Mouse (Mus musculus) small intestine, adult 2 months (tissue): Measurements from ENCODE around the gene Doc2g. TPM values are rescaled to one million over a fixed set of nuclear protein-coding genes. Genes with fewer than 3 reads are reported as not detected.
"Not testable (repeated sequence)": the region's sequence is repeated elsewhere in the genome, so short reads cannot be mapped to it uniquely, and the experiment has no call there.

Experiments used
- H3K27ac ChIP-seq: fragments of 200-500 bp; 2 replicates; pipeline ENCODE4 v1.5.1; 2012; ENCODE audit warnings: low read depth, low read length, control low read depth, inconsistent platforms; ENCODE audit not compliant: insufficient read depth
- H3K27me3 ChIP-seq: fragments of 200-500 bp; 2 replicates; pipeline ENCODE4 v1.6.1; 2012; ENCODE audit warnings: mild to moderate bottlenecking, moderate library complexity, low read length, inconsistent platforms; ENCODE audit not compliant: control insufficient read depth, insufficient read depth
- H3K36me3 ChIP-seq: fragments of 200-500 bp; 2 replicates; pipeline ENCODE4 v1.6.1; 2012; ENCODE audit warnings: mild to moderate bottlenecking, low read length, control low read depth, inconsistent platforms; ENCODE audit not compliant: control insufficient read depth, insufficient read depth
- H3K4me1 ChIP-seq: fragments of 200-500 bp; 2 replicates; pipeline ENCODE4 v1.6.1; 2012; ENCODE audit warnings: low read length, inconsistent platforms, mixed read lengths; ENCODE audit not compliant: control insufficient read depth, insufficient read depth, insufficient read length
- H3K4me3 ChIP-seq: fragments of 200-500 bp; 2 replicates; pipeline ENCODE4 v1.5.1; 2012; ENCODE audit warnings: low read depth, mild to moderate bottlenecking, control low read depth, inconsistent platforms, low read length, moderate library complexity
- CTCF ChIP-seq: fragments of 200-500 bp; IDR thresholded peaks from 2 replicates; pipeline ENCODE4 v1.5.1; 2012; ENCODE audit warnings: low read depth, mild to moderate bottlenecking, control low read depth, inconsistent platforms, low read length, moderate library complexity, mixed read lengths; ENCODE audit not compliant: insufficient replicate concordance, insufficient read length; ENCODE audit errors: extremely low read depth
- POLR2A ChIP-seq: fragments of 200-500 bp; IDR thresholded peaks from 2 replicates; pipeline ENCODE4 v1.6.1; 2012; ENCODE audit warnings: low read depth, mild to moderate bottlenecking, control low read depth, inconsistent platforms, low read length, moderate library complexity
- WGBS: fragments of 180-500 bp; shearing (Covaris S2); methylation state at CpG from one replicate; pipeline ENCODE4 v1.1.7; 2018; 5-methylcytosine and 5-hydroxymethylcytosine counted together
- polyA plus RNA-seq: library from polyadenylated mRNA; depleted of rRNA; stranded (reverse); fragments of >200 nt; gene quantifications from 2 replicates; pipeline ENCODE4 v1.2.3, GENCODE M21; 2012

The Doc2g gene
- polyA plus RNA-seq, 1 experiment, result 8.2 TPM

GRCm38 (mm10) chr19:4045966-4046865 lies 43.1 kb downstream of the Doc2g start, which contains the start of gene Gstp2:
Gstp2 (minus strand) TSS chr19:4046023.
- H3K4me1 ChIP-seq, result peaks cover 13% of the 10 kb centered on the region
- peak within 1 kb of the TSS; percentile 98 for H3K27ac ChIP-seq
- peak within 1 kb of the TSS; percentile 19 for H3K4me3 ChIP-seq
- 8% methylated on average over 16 of the region's 16 CpGs for WGBS
- no peaks in the 10 kb centered on the region for H3K27me3 ChIP-seq
- TF ChIP-seq CTCF (peak; percentile 41; the same call in 1 of the 2 replicates), POLR2A (no peak)
- no peaks in the 10 kb centered on the region for H3K36me3 ChIP-seq

DNA sequence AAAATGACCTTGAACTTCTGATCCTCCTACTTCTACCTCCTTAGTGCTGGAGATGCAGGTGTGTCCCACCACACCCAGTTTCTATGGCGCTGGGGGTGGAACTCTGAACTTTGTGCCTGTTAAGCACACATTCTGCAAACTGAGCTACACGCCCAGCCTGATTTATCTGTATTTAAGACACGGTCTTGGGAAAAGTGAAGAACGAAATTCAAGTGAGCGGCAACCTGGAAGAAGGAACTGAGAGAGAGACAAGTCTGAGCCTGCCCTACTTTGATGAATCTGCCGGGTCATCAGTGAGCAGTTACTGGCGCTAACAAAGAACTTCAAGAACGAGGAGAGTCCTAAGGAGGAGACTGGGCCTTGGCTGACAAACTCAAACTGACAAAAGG lies 43.7 kb downstream of the Doc2g start:
- H3K27ac ChIP-seq, result peak overlapping the region; percentile 98
- WGBS, result 28% methylated on average over 8 of the region's 8 CpGs
- H3K4me1 ChIP-seq, result peaks cover 12% of the 10 kb centered on the region
- H3K27me3 ChIP-seq, result no peaks in the 10 kb centered on the region
- H3K36me3 ChIP-seq, result no peaks in the 10 kb centered on the region
- H3K4me3 ChIP-seq, result peak overlapping the region; percentile 30; the same call in 1 of the 2 replicates
- TF ChIP-seq CTCF (no peak), POLR2A (no peak)

- Histone ChIP-seq H3K36me3 (no peaks in the 10 kb centered on the region), H3K27me3 (no peaks in the 10 kb centered on the region), H3K4me1 (peaks cover 8% of the 10 kb centered on the region), H3K27ac (peak overlapping the region; percentile 98), H3K4me3 (peak overlapping the region; percentile 17; the same call in 1 of the 2 replicates)
- 18% methylated on average over 4 of the region's 4 CpGs for WGBS
- TF ChIP-seq CTCF (peak; percentile 85; the same call in 1 of the 2 replicates), POLR2A (no peak)
Observed at GRCm38 (mm10) chr19:4047859-4048258, 44.7 kb downstream of the Doc2g start.

- H3K27ac ChIP-seq, result not testable (repeated sequence)
Observed at GRCm38 (mm10) chr19:4049069-4049468, 46.0 kb downstream of the Doc2g start.

GRCm38 (mm10) chr19:4051016-4051415 lies 47.9 kb downstream of the Doc2g start:
- no peak overlapping the region for H3K27ac ChIP-seq
- WGBS, result 96% methylated on average over 5 of the region's 5 CpGs
- TF ChIP-seq POLR2A (no peak), CTCF (no peak)
- peaks cover 15% of the 10 kb centered on the region for H3K4me1 ChIP-seq
- no peak overlapping the region for H3K4me3 ChIP-seq
- no peaks in the 10 kb centered on the region for H3K36me3 ChIP-seq
- H3K27me3 ChIP-seq, result no peaks in the 10 kb centered on the region

More at GRCm38 (mm10) chr19:4049069-4049468, 46.0 kb downstream of the Doc2g start:
- H3K27me3 ChIP-seq, H3K36me3 ChIP-seq, H3K4me1 ChIP-seq, H3K4me3 ChIP-seq: not testable (repeated sequence)
- 86% methylated on average over 5 of the region's 5 CpGs for WGBS
- TF ChIP-seq CTCF, result peak; percentile 38; the same call in 1 of the 2 replicates

DNA sequence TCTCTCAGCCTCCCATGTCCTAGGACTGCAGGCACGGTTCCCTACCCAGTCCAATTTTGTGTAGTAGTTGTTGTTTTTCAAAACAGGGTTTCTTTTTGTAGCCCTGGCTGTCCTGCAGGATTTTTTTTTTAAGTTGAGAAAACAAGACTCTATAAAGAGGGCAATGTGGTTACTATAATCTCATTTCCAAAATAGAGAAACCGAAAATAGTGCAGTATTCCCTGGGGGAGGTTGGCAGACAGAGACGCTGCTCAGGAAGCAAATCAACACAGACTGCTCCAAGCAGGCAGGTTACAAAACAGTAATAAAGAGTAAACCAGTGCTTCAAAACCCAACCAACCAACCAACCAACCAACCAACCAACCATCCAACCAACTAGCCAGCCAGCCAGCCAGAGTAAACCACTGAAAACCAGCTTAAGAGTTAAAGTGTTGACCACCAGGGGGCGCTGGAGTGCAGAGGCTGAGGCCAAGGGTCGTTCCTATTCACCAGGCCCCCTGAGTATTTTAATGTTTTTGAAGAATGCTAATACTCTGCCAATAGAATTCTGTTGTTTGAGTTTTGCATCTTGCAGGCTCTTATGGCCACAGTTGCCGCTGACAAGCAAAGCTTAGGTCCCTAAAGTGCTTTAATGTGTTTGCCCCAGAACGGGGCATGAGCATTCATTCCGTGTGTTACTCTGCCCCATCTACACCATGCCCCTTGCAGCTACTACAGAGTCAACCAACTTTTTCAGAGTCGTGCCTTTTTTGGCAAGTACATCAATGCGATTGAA lies 48.8 kb downstream of the Doc2g start:
- Histone ChIP-seq H3K27ac (no peak overlapping the region), H3K4me1 (peaks cover 20% of the 10 kb centered on the region), H3K27me3 (no peaks in the 10 kb centered on the region), H3K4me3 (no peak overlapping the region), H3K36me3 (no peaks in the 10 kb centered on the region)
- TF ChIP-seq POLR2A (no peak), CTCF (peak; percentile 93; the same call in 1 of the 2 replicates)
- 57% methylated on average over 10 of the region's 10 CpGs for WGBS

- TF ChIP-seq POLR2A, result no peak
- H3K36me3 ChIP-seq, result no peaks in the 10 kb centered on the region
- H3K27ac ChIP-seq, result no peak overlapping the region
- 79% methylated on average over 5 of the region's 5 CpGs for WGBS
- H3K4me1 ChIP-seq, result peaks cover 27% of the 10 kb centered on the region
- no peaks in the 10 kb centered on the region for H3K27me3 ChIP-seq
- H3K4me3 ChIP-seq, result no peak overlapping the region
Observed at GRCm38 (mm10) chr19:4052516-4053030, 49.5 kb downstream of the Doc2g start.
